Mouse (Mus musculus): ENCODE measurements around the gene Usp35.

DNA sequence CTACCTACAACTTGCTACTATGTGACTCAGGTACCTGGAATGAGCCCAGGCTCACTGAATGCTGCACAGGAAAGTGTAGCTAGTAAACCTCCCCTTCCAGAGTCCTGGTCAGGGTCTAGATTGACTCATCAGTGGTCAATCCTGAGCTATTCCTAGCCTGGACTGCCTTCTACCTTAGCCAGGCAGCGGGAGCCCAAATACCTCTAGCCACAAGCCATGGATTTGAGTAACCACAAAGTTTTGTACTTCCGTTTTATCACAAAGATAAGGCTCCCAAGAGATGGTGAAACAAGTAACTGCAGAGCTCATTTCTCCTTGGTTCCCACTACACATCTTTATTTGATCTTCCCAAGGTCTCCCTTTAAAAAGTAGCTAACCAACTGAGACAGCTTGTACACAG lies 30.9 kb downstream of the Usp35 start:
- TF ChIP-seq CTCF (IDR thresholded peaks at IDR 0.05; ENCODE audit: extremely low read depth, insufficient read depth, low read length) (no peak), POLR2A (IDR thresholded peaks at IDR 0.05; ENCODE audit: extremely low read depth, insufficient read depth, low read length) (no peak)
